Mouse (Mus musculus): Measurements from ENCODE around the gene Ptprk. TPM values are rescaled to one million over a fixed set of nuclear protein-coding genes. Genes with fewer than 3 reads are reported as not detected.

Ptprk gene
- polyA plus RNA-seq, 1 experiment from 2014 or later = 32.6 TPM

DNA sequence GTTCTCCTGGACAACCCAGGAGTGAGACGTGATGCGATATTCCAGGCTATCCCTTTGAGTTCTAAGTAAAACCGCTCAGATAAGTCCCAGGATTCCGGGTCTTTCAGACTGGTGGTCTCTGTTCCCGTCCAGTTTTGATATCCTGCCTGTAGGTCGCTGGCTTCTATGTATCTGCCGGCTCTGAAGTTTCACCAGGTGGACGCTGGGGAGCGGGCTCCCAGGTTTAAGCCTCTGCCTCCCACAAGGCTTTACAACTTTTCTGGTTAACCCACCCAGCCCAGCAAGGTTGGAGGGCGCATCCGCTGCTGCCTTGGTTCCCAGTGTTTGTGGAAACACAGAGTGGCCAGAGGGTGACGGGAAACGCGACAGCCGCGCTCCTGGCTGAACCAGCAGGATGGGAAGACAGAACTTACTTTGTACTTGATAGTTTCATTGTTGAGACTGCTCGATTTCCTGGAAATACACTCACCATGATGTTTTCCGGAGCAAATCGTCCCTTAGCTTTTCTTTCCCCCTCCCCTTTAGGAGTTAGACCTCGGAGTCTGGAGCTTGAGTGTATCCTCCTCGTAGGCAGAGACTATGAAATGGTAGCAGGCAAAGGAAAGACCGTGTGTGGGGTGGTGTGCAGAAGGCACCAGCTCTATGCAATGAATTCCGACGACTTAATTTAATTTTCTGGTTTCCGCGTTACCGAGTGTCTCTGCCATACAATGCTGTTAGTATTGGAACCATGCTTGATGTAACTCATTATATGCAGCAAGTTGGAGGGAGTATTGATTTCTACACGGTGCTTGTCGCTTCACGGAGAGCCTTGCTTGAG, 1.6 kb downstream of the Ptprk start:
- 1% methylated on average over 30 of the region's 30 CpGs for WGBS
- Histone ChIP-seq H3K9me3 (ENCODE audit: control insufficient read depth, low read length) (no peaks in the 10 kb centered on the region), H3K4me1 (replicated peaks; ENCODE audit: control insufficient read depth, insufficient read depth, low read length) (peaks cover 15% of the 10 kb centered on the region), H3K36me3 (replicated peaks; ENCODE audit: control insufficient read depth, insufficient read depth) (no peaks in the 10 kb centered on the region), H3K4me3 (replicated peaks; ENCODE audit: low read length) (peak overlapping the region; percentile 65), H3K9ac (peak overlapping the region; percentile 73), H3K27me3 (ENCODE audit: control insufficient read depth, insufficient read depth, low read length) (no peaks in the 10 kb centered on the region), H3K27ac (peak overlapping the region; percentile 88), H3K4me2 (replicated peaks) (peak overlapping the region; percentile 94)
- ATAC-seq (ENCODE audit: low FRiP score) = no peak
- no peak for DNase-seq (ENCODE audit: low spot score)

DNA sequence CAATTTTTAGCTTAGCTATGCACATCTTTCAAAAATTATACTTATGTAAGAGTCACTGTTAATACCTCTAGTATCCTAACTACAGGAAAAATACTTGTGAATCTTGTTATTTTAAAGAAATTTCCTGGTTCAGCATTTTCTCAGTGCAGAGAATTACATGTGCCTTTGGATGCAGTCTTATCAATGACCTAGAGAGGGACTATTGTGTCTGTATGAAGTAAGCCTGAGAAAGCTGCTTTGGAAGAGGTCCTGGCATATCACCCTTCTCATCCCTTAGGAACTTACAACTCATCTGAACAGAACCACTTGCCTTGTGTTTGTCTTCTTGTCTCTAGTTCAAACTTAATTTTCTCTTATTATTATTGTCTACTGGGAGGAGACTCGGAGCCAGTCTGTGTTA, 3.6 kb downstream of the Ptprk start:
- H3K4me3 ChIP-seq (replicated peaks; ENCODE audit: low read length) = peak overlapping the region; percentile 65; the same call in 1 of the 2 replicates
- no peak for DNase-seq (ENCODE audit: low spot score)
- H3K4me2 ChIP-seq (replicated peaks) = peak overlapping the region; percentile 94
- no peak overlapping the region for H3K27ac ChIP-seq
- H3K4me1 ChIP-seq (replicated peaks; ENCODE audit: control insufficient read depth, insufficient read depth, low read length) = peaks cover 10% of the 10 kb centered on the region
- 77% methylated on average over 1 of the region's 1 CpGs for WGBS
- H3K9ac ChIP-seq = no peak overlapping the region
- no peak for ATAC-seq (ENCODE audit: low FRiP score)
- no peaks in the 10 kb centered on the region for H3K9me3 ChIP-seq (ENCODE audit: control insufficient read depth, low read length)
- no peaks in the 10 kb centered on the region for H3K36me3 ChIP-seq (replicated peaks; ENCODE audit: control insufficient read depth, insufficient read depth)
- H3K27me3 ChIP-seq (ENCODE audit: control insufficient read depth, insufficient read depth, low read length) = no peaks in the 10 kb centered on the region

DNA sequence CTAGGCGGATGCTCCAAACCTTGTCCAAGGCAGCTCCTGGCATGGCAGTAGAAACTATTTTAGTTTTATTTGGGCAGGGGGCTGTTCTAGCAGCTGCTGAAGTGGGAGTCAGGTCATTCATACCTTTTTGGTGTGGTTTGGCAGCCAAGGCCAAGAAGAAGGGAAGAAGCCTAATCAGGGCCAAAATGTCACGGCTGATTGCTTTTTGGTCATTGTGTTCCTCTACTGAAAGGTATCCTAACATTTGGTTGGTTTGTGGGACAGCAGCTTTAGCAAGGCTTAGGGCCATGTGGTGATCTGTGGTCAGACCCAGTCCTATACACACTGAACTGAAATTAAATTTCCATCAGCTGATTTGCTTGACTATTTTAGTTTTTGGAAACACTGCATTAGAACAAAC, 6.6 kb downstream of the Ptprk start:
- H3K4me3 ChIP-seq (replicated peaks; ENCODE audit: low read length) = no peak overlapping the region
- no peaks in the 10 kb centered on the region for H3K27me3 ChIP-seq (ENCODE audit: control insufficient read depth, insufficient read depth, low read length)
- no peaks in the 10 kb centered on the region for H3K9me3 ChIP-seq (ENCODE audit: control insufficient read depth, low read length)
- no peak overlapping the region for H3K4me2 ChIP-seq (replicated peaks)
- no peak for ATAC-seq (ENCODE audit: low FRiP score)
- DNase-seq (ENCODE audit: low spot score) = no peak
- H3K27ac ChIP-seq = no peak overlapping the region
- H3K36me3 ChIP-seq (replicated peaks; ENCODE audit: control insufficient read depth, insufficient read depth) = no peaks in the 10 kb centered on the region
- 86% methylated on average over 2 of the region's 2 CpGs for WGBS
- peaks cover 3% of the 10 kb centered on the region; the same call in 1 of the 2 replicates for H3K4me1 ChIP-seq (replicated peaks; ENCODE audit: control insufficient read depth, insufficient read depth, low read length)
- no peak overlapping the region for H3K9ac ChIP-seq

DNA sequence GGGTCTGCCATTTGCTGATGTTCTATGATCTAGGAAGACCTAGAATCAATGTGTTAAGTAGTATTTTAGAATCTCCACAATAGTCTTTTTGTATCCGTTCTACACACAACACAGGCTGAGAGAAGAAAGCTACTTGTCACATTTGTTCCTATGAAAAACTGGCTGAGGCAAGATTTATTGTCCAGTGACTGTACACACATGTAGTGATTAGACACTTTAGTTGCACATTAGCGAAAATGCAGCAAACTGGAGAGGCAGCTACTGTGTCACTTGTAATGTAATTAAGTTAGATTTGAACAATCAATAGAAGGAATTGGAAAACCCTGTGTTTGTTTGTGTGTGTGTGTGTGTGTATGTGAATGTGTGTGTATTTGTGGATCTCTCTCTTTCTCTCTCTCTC, 8.6 kb downstream of the Ptprk start:
- Histone ChIP-seq H3K4me1 (replicated peaks; ENCODE audit: control insufficient read depth, insufficient read depth, low read length) (peaks cover 3% of the 10 kb centered on the region; the same call in 1 of the 2 replicates), H3K9me3 (ENCODE audit: control insufficient read depth, low read length) (no peaks in the 10 kb centered on the region), H3K4me3 (replicated peaks; ENCODE audit: low read length) (no peak overlapping the region), H3K27ac (no peak overlapping the region), H3K4me2 (replicated peaks) (no peak overlapping the region), H3K36me3 (replicated peaks; ENCODE audit: control insufficient read depth, insufficient read depth) (no peaks in the 10 kb centered on the region), H3K9ac (no peak overlapping the region), H3K27me3 (ENCODE audit: control insufficient read depth, insufficient read depth, low read length) (no peaks in the 10 kb centered on the region)
- WGBS = 70% methylated on average over 2 of the region's 2 CpGs
- no peak for DNase-seq (ENCODE audit: low spot score)
- ATAC-seq (ENCODE audit: low FRiP score) = no peak

DNA sequence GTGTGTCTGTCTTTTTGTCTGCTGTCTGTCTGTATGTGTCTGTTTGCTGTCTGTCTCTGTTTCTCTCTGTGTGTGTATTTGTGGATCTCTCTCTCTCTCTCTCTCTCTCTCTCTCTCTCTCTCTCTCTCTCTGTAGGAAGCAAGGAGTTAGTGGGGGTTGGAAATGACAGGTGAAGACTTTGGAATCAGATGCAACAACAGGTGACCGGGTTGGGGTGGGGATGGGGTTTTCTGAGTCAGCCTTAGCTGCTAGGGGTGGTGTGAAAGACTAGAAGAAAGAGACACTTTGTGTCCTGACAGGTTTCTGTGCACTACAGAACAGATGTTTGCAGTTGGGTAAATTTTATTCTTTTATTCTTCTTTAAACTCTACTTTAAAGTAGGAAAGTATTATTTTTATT, 9.0 kb downstream of the Ptprk start:
- Histone ChIP-seq H3K27ac (no peak overlapping the region), H3K9me3 (ENCODE audit: control insufficient read depth, low read length) (no peaks in the 10 kb centered on the region), H3K4me2 (replicated peaks) (no peak overlapping the region), H3K36me3 (replicated peaks; ENCODE audit: control insufficient read depth, insufficient read depth) (no peaks in the 10 kb centered on the region), H3K4me1 (replicated peaks; ENCODE audit: control insufficient read depth, insufficient read depth, low read length) (no peaks in the 10 kb centered on the region; the same call in 1 of the 2 replicates), H3K4me3 (replicated peaks; ENCODE audit: low read length) (no peak overlapping the region), H3K9ac (no peak overlapping the region), H3K27me3 (ENCODE audit: control insufficient read depth, insufficient read depth, low read length) (no peaks in the 10 kb centered on the region)
- no peak for ATAC-seq (ENCODE audit: low FRiP score)
- WGBS = 88% methylated on average over 1 of the region's 1 CpGs
- no peak for DNase-seq (ENCODE audit: low spot score)

DNA sequence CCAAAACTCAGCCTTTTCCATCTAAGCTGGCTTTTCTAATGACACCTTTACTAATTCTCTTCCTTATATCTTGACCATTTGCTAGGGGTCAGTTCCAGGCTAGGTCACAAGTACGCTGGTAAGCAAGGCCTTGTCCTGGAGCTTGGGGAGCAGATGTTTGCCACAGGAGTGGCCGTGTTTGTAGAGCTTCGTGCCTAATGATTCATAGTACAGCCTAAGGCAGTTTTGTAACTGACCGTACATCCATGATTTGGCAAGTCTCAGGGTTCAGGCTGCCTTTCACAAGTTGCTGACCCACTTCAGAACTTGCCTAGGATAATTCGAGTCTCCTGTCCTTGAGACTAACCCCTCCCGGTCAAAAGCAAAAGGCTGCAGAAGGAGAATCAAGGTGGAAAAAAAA, 12.7 kb downstream of the Ptprk start:
- Histone ChIP-seq H3K9me3 (ENCODE audit: control insufficient read depth, low read length) (no peaks in the 10 kb centered on the region), H3K9ac (no peak overlapping the region), H3K4me1 (replicated peaks; ENCODE audit: control insufficient read depth, insufficient read depth, low read length) (no peaks in the 10 kb centered on the region), H3K4me2 (replicated peaks) (no peak overlapping the region), H3K36me3 (replicated peaks; ENCODE audit: control insufficient read depth, insufficient read depth) (no peaks in the 10 kb centered on the region), H3K27me3 (ENCODE audit: control insufficient read depth, insufficient read depth, low read length) (no peaks in the 10 kb centered on the region), H3K27ac (no peak overlapping the region), H3K4me3 (replicated peaks; ENCODE audit: low read length) (no peak overlapping the region)
- ATAC-seq (ENCODE audit: low FRiP score) (no peak), DNase-seq (ENCODE audit: low spot score) (no peak)
- WGBS = 68% methylated on average over 6 of the region's 6 CpGs

DNA sequence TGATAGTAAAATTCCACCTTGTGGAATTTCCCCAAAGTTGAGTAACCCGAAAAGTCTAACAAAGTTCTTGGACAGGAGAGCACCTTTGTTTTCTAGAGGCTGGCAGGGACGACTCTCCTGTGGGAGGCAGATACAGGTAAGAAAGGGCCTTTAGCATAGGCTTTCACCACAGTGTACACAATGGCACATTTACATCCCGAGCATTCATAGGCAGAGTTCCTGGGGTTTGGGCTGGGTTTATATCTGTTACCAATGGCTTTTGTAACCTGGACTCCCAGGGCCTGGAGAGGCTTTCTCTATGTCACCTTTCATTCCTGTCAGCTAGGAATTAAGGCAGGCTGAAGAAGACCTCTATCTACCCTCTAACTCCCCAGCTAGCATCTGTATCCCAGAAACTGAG, 13.1 kb downstream of the Ptprk start:
- H3K9ac ChIP-seq = no peak overlapping the region
- no peak overlapping the region for H3K27ac ChIP-seq
- H3K4me2 ChIP-seq (replicated peaks) = no peak overlapping the region
- H3K4me3 ChIP-seq (replicated peaks; ENCODE audit: low read length) = no peak overlapping the region
- ATAC-seq (ENCODE audit: low FRiP score) (no peak), DNase-seq (ENCODE audit: low spot score) (no peak)
- no peaks in the 10 kb centered on the region for H3K9me3 ChIP-seq (ENCODE audit: control insufficient read depth, low read length)
- H3K27me3 ChIP-seq (ENCODE audit: control insufficient read depth, insufficient read depth, low read length) = no peaks in the 10 kb centered on the region
- H3K4me1 ChIP-seq (replicated peaks; ENCODE audit: control insufficient read depth, insufficient read depth, low read length) = no peaks in the 10 kb centered on the region
- 58% methylated on average over 3 of the region's 3 CpGs for WGBS
- H3K36me3 ChIP-seq (replicated peaks; ENCODE audit: control insufficient read depth, insufficient read depth) = no peaks in the 10 kb centered on the region

DNA sequence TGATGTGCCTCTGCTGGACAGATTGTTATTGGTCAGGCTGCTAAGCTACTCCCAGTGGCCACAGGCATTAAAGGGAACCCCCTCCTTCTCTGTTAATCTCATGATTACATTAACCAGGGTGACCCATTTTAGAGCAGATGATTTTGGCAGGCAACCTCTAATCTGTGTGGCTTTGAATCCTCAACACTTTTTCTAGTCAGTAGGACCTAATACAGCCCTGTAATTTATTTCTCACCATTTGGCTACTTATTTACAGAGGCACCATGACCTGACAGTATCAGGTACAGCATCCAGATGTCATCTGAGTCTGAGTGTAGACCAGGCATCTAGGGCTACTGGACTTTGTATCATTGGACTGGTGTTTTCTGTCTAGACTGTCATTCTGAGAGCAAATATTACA, 21.4 kb downstream of the Ptprk start:
- Histone ChIP-seq H3K36me3 (replicated peaks; ENCODE audit: control insufficient read depth, insufficient read depth) (no peaks in the 10 kb centered on the region), H3K4me3 (replicated peaks; ENCODE audit: low read length) (no peak overlapping the region), H3K4me2 (replicated peaks) (no peak overlapping the region), H3K9me3 (ENCODE audit: control insufficient read depth, low read length) (no peaks in the 10 kb centered on the region), H3K27me3 (ENCODE audit: control insufficient read depth, insufficient read depth, low read length) (no peaks in the 10 kb centered on the region), H3K4me1 (replicated peaks; ENCODE audit: control insufficient read depth, insufficient read depth, low read length) (no peaks in the 10 kb centered on the region), H3K27ac (no peak overlapping the region), H3K9ac (no peak overlapping the region)
- DNase-seq (ENCODE audit: low spot score) (no peak), ATAC-seq (ENCODE audit: low FRiP score) (no peak)

DNA sequence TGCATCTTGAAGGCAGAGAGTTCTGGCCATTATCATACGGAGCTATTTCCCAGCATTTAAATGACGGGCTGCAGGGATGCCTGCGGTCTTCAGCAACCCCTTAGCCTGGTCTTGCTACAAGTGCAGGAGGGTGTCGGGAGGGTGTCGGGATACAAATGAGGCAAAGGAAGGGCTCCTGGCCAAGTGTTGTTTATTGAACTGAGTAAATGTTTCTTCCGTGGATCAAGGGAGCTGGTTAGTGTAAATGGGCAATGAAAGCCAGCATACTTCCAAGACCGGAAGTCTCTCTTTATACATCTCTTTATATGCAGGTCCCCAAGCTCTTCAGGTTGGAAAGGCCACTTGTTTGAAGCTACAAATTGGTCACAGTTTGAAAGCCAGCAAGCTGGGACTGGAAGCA, 23.0 kb downstream of the Ptprk start:
- Histone ChIP-seq H3K27ac (no peak overlapping the region), H3K9ac (no peak overlapping the region), H3K36me3 (replicated peaks; ENCODE audit: control insufficient read depth, insufficient read depth) (no peaks in the 10 kb centered on the region), H3K4me2 (replicated peaks) (no peak overlapping the region), H3K4me1 (replicated peaks; ENCODE audit: control insufficient read depth, insufficient read depth, low read length) (no peaks in the 10 kb centered on the region), H3K27me3 (ENCODE audit: control insufficient read depth, insufficient read depth, low read length) (no peaks in the 10 kb centered on the region), H3K9me3 (ENCODE audit: control insufficient read depth, low read length) (no peaks in the 10 kb centered on the region), H3K4me3 (replicated peaks; ENCODE audit: low read length) (no peak overlapping the region)
- 58% methylated on average over 7 of the region's 7 CpGs for WGBS
- DNase-seq (ENCODE audit: low spot score) (no peak), ATAC-seq (ENCODE audit: low FRiP score) (no peak; the same call in 1 of the 2 replicates)

DNA sequence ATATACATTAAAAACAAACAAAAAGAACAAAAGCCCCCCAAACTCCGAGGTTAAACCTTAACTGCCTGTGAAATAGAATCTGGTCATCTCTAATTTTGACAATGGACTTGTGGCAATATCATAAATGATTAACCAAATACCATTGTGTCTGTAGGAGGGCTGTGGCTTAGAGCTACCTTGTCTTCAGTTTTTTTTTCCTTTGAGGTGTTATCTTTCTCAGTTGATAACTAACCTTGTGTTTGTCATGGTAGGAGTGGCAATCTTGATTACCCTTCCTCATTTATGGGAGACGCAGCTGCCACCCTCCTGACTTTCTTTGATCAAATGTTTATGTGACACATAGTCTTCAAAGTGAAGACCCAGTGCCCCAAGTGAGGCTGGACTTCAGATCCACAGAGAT, 24.3 kb downstream of the Ptprk start:
- ATAC-seq (ENCODE audit: low FRiP score) (no peak), DNase-seq (ENCODE audit: low spot score) (no peak)
- Histone ChIP-seq H3K27ac (no peak overlapping the region), H3K27me3 (ENCODE audit: control insufficient read depth, insufficient read depth, low read length) (no peaks in the 10 kb centered on the region), H3K9me3 (ENCODE audit: control insufficient read depth, low read length) (no peaks in the 10 kb centered on the region), H3K4me3 (replicated peaks; ENCODE audit: low read length) (no peak overlapping the region), H3K9ac (no peak overlapping the region), H3K4me1 (replicated peaks; ENCODE audit: control insufficient read depth, insufficient read depth, low read length) (no peaks in the 10 kb centered on the region), H3K4me2 (replicated peaks) (no peak overlapping the region), H3K36me3 (replicated peaks; ENCODE audit: control insufficient read depth, insufficient read depth) (no peaks in the 10 kb centered on the region)
- 67% methylated on average over 2 of the region's 2 CpGs for WGBS

Measured in hindbrain, embryonic 14.5 days (tissue).